Mouse (Mus musculus) spleen, adult 18-20 months (tissue): ENCODE data around the gene 9930021J03Rik.
A peak's percentile ranks its signal among the peaks of the same experiment; 100 is the strongest.

Experiments used
- DNase-seq, 2 experiments: peaks; one replicate each; pipeline ENCODE4 v3.0.0; 2022; ENCODE audit warnings: mixed read lengths in 2 of 2

9930021J03Rik gene

DNA sequence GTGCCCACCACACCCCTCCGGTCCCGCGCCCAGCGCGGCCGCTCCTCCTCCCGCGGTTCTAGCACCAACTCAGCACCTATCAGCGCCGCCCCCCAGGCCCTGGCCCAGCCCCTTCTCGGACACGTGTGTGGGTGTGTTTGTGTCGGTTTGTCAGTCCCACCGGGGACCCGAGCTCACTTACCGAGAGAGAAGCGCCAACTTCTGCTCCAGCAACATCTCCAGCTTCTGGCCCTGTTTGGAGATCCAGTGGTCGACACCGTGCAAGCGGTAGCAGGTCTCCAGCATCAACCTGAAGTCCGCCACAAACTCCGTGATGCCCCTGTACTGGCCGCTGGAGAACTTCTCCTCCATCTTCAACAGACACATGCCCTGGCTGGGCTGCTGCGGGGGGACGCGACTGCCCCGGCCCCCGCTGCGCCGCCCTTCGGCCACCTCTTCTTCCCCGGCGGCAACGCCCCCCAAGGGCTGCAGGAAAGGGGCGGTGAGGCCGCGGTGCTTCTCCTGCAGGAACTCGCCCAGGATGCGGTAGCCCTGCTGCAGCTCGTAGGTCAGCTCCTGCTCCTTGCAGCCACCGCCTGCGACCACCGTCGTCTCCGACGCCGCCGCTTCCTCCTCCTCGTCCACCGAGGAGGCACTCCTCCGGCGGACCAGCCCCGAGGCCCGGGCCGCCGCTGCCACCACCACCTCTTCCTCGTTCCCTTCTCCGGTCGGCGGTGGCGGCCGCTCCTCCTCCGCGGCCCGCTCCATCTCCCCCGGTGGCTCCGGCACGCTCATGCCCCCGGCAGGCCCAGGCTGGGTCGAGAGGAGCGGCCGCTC is 480 bp downstream of the 9930021J03Rik start:
- DNase-seq: peak; percentile 64 to 71

DNA sequence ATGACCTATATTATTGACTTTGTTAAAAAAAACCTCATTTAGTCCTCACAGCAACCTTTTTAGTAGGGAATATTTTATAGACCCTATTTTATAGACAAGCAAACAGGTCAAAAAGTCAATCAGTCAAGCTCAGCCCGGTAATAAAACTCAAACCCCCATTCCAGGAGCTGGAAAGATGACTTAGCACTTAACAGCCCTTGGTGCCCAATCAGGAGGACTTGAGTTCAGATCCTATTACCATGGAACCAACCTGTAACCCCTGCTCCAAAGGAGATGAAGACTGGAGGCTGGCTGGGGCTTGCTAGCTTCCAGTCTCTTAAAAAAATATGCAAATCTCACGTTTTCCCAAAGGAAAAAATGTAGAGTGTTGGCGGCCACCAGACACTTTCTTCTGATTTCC is 1.8 kb downstream of the 9930021J03Rik start:
- DNase-seq: no peak

DNA sequence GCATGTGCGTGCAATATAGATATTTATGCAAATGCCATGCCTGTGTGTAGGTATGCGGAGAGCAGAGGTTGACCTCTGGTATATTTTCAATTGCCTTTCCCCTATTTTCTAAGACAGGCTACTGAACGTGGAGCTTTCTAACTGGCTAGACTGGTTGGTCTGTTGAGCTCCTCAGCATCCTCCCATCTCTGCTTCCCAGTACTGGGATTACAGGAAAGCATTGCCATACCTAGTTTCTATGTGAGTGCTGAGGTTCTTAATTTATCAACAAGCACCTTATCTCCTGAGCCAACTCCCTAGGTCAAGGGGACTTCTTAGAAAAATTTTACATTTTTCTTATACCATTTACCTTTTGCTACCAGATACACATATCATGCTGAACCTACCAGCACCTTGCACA is 8.4 kb downstream of the 9930021J03Rik start:
- no peak for DNase-seq

DNA sequence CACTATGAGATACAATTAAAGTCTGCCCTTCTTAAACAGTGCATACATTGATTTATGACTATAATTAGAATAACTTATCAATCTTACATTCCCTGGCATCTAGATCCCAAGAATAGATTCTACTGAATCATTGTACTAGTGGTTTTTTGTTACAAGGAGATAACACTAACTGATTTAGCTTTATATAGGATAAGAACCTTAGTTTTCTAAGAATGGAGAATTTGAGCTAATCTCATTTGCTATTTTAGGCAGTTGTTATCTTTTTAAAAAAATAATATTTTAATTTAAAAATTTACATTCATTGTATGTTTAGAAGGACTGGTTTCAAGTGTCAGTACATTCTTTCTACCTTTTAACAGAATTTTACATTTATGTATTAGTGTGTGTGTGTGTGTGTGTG is 17.8 kb downstream of the 9930021J03Rik start:
- DNase-seq: no peak

DNA sequence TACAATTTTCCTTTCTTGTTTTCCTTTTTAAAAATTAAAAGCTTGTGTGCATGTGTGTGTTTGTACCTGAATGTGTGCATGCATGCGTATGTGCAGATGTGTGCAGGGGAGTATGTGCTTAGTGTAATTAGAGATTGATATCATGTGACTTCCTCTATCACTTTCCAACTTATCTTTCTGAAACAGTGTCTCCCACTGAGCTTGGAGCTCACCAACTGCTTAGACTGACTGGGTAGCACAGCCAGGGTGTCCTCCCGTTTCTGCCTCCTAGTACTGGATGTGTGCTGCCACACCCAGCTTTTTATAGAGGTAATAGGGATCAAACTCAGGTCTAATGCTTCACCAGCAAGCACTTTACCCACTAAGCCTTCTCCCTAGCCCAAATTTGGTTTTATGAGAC is 22.9 kb downstream of the 9930021J03Rik start:
- no peak for DNase-seq

DNA sequence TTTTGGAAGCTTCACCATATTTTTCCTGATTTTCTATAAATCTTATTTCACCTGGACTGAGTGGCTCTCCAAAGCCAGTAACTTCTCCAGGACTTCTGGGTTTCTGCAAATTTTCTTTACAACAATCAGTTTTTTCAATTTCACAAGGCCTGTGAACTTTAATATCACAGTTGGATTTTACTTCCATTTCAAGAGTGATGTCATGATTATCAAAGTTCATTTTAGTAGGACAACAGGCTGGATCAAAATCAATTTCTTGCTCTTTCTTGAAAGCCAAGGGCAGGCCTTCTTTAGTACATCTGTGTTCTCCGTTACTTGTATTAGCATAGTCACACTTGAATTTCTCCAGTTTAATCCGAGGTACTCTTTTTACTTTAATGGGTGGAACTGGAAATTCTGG is 51.9 kb downstream of the 9930021J03Rik start:
- DNase-seq: no peak

DNA sequence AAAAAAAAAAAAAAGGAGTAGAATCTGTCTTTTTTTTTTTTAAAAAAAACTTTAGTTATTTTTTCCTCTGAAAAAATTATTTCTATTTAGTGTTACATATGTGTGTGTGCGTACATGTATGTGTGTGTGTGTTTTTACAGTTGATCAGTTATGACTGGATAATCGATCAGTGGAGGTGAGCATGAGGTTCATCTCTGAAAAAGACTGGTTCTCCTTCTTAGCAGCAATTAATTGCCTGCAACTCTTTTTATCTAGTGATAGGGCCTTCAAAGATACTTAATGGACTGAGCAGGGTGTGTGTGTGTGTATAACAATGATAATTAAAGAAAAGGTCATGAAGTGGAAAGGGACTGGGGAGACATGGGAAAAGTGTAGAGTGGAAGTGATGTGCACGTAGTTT is 54.8 kb downstream of the 9930021J03Rik start:
- DNase-seq: no peak

DNA sequence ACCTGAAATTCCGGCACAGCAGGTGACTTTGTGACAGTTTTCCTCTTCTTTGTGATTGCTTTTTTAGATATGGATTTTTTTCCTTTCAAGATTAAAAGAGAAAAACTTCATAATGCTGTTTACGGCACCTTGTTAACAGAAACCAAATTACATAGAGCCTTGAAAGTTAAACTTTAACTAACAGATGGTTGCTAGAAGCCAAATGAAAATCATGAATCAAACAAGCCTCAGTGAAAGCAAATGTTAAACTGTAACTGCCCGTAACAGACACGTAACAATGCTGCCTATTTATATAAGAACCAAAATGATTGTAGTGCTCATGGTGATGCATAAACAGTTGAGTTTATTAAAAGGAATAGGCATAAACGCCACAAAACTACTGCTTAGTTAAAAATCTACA is 62.3 kb downstream of the 9930021J03Rik start:
- DNase-seq: no peak

DNA sequence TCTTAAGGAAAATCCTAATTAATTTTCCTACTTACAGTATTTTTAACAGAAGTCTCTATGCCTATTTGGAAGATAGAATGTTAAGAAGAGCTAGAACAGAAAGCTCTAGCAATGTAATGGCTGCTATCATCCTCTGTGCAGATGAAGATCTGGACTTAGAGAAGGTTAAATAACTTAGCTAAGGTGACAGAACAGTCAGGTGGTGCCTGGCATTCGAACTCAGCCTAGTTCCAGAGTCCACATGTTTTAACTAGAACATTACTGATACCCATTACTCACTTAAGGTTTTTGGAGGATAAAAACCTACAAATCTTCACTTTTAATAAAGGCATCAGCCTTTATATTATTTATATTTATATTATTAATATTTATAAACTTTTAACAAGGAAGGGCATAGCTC is 65.1 kb downstream of the 9930021J03Rik start:
- DNase-seq: no peak

DNA sequence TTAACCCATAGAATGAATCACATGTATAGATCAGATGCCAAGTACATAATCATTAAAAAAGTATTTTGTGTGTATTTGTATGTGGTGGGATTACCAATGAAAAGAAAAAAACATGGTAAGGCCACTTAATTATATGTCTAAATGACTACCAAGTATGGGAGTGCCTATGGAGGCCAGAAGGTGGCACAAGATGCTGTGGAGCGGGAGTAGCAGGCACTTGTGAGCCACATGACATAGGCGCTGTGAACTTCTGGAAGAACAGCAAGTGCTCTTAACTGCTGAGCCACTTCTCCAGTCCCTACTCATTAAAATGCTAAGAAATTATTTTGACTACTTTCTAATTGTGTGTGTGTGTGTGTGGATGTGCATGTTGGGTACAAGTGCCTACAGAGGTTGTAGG is 66.2 kb downstream of the 9930021J03Rik start:
- DNase-seq: no peak

DNA sequence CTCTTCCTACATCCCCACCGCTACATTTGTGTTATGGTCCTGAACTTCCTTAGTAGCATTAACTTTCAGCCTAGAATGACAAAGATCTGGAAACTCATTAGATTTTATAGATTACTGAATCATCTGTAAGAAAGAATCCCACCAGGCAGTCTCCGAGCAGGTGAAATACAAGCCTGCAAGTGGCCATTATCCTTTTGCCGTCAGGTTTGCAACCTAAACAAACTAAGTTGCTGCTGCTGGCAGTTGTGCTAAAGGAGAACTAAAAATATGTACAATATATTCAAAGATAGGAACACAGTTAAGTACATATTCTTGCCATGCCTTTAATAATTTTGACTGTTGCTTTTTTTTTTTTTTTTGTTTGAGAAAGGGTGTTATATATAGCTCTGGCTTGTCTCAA is 70.4 kb downstream of the 9930021J03Rik start:
- DNase-seq: no peak

DNA sequence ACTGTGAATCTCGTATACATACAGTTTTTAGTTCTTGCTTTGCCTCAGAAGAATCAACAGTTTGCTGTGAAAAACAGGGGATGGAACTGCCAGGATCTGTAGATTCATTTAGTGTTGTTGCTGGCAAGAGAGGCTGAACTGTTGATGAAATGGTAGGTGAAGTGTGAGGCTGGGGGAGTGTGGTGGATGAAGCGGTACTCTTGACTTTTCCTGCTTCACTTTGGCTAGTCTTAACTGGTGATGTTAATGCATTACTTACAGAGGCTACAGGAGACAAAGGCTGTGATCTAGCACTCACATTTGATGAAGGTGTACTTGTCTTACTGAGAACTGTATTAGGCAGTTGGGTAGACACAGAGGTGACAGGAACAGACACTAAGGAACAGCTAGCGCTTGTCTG is 87.3 kb downstream of the 9930021J03Rik start:
- no peak for DNase-seq

DNA sequence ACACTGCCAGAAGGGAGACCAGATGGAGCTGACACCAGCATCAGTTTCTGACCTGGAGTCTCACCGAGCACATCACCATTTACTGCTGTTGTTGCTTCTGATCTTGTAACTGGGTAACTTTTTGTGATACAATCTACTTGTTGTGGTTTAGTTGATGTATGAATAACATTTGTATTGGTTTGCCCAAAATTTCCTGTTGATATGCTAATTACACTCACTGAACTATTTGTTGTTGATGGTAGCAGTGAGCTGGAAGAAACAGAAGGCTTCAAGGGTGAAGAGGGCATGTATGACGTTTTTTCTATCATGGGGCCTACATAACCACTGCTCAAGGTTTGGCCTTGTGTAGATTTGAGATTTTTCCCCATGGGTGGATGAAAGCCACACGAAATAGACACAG is 87.9 kb downstream of the 9930021J03Rik start:
- no peak for DNase-seq

DNA sequence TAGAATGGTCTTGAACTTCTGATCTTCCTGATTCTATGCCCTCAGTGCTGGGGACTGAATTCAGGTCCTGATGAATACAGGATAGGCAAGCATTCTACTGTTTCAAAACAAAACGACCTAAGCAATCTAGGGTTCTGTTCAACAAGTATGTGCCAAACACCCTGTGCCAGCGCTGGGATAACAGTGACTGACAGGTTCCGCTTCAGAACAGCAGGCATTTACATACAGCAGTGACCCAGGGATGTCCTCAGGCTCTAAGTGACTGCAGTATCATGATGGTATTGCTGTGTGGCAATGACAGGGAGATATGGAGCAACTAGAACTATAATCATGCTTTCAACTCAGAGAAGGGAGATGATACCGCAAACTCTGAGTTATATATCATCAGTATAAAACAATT is 92.3 kb downstream of the 9930021J03Rik start:
- no peak for DNase-seq

DNA sequence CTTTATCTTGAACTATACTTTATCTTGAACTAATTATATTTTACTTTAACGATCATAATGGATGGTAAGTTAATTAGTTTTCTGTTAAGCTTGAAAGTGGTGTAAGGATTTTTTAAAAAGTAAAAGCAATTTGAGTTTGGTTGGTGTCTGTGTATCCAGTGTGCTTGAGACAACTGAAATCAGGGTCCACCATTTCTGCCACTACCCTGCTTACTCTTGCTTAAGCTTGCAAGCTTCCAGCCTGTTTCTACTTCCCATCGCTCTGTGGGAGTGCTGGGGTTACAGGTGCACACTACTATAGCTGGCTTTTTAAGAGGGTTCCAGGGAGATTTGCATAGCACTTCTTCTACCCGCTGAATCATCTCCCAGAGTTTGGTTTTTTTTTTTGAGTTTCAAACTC is 96.3 kb downstream of the 9930021J03Rik start:
- DNase-seq: no peak

DNA sequence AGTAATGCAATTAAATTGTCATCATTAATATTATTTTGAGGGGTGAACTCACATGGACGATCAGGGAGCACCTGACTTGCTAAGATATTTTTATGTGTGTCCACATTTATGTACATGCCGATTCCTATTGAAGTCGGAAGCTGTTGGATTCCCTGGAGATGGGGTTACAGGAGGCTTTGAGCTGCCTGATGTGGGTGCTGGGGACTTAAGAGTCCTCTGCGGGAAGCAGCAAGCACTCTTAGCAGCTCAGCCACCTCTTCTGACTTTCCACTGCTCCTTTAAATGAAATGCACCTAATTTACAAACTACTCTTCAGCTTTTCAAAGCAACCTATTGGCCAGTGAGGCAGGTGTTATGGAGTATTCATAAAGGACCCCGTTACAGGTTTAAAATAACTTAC is 97.3 kb downstream of the 9930021J03Rik start:
- DNase-seq: no peak

DNA sequence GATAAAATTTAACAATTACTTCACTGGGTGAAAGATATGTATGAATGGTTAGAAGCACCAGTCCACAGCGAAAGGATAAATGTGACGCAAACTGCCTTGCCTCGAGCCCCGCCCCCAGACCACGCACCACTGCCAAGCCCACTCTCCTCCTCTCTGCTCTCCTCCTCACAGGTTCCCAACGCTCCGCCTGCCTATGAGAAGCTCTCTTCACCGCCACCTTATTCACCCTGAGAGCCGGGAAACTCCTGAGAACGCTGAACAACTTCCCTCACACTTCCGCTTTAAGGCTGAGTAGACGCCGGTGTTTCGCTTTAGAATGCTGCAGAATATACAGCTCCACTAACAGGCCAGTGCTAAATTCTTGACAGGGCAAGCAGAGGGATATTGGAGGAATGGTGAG is 97.8 kb downstream of the 9930021J03Rik start:
- DNase-seq: peak in 1 of 2 experiments; percentile 14

DNA sequence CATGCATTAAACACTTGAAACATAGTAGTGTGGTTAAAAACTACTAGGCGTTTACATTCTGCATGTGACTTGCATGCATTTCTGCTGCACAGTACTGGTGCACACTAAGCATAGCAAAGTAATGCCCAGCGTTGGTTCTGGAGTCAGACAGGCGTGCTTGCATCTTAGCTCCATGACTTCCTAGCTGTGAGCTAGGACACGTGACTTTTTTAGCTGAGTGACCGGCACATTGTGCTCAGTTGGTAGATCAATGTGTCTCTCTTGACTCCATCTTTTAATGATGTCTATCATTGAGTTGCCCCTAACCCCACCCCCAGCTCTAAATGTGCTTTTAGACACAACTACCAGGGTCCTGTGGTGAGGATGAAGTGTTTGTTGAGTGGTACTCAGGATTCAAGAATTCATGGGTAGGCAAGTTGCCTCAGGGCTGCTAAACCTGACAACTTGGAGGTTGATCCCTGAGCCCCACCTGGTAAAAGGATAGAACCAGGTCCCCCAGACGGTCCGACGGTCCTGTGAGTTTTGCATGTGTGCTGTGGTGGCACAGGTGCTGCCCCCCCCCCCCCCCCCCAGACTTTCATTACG is 98.4 kb downstream of the 9930021J03Rik start:
- no peak for DNase-seq

DNA sequence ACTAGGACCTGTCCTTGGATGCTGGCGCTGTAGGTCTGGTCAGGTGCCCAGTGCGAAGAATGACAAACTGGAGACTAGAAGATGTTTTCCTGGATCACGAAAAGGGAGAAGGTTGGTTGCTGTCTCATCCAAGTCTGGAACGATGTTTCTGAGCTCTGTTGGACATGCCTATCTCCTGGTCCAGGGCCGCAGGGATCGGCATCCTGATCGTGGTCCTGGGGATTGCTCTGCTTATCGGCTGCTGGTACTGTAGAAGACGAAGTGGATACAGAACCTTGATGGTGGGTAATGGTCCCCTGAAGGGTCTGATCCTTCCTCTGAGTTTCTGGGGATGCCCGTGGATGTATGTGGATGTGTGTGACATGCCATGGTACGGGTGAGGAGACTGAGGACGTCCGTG is 101.4 kb downstream of the 9930021J03Rik start:
- DNase-seq: no peak

DNA sequence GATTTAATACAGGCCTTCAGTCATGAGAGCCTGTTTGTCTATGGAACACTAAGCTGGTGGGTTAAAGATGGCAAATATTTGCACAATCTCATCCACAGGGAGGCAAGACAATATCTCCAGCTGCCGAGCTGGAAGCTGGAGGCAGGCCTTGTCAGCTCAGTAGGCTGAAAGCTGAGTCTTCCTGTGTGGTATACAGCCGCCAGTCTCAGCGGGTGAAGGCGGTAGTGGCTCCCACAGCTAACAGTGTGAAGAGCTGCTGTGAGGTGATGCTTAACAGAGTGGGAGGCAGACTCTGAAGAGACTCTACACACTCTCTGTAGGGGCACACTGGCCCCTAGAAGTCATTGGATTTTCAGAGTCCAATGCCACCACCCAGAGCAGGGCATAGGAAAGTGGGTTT is 104.1 kb downstream of the 9930021J03Rik start:
- no peak for DNase-seq

DNA sequence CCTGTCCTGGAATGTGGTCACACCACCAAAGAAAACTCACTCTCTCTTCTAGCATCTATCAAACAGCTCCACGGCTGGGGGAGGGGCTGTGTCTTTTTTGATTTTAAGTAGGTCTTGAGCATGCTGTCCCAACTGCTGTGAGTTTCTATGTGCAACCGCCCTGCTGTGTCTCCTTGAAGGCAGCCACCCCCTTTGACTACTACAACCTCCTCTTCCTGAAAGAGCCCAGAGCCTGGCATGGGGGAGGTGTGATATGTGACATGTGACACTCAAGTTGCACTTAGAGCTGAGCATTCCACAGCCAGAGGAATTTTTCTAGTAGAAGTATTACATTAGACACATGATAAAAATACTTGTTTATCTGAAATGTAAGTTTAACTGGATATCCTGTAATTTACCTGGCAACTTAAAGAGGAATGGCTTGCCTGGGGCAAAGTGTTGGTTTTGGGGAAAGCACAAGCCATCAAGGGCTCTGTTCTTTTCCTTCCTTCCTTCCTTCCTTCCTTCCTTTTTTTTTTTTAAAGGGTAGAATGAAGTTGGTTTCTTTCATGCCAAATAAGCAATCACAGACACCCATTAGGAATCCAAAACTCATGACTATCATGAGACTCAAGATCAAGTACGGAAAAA is 108.4 kb downstream of the 9930021J03Rik start, which contains the start of gene Mlana:
Gene Mlana (plus strand): TSS at position 580 of the 630 bp plus-strand sequence.
- no peak for DNase-seq

DNA sequence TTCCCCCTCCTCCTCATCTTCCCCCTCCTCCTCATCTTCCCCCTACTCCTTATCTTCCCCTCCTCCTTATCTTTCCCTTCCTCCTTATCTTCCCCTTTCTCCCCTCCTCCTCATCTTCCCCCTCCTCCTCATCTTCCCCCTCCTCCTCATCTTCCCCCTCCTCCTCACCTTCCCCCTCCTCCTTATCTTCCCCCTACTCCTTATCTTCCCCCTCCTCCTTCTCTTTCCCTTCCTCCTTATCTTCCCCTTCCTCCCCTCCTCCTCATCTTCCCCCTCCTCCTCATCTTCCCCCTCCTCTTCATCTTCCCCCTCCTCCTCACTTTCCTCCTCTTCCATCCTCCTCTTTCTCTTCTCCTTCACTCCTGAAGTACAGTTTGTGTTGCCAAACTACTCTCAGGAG is 108.9 kb downstream of the 9930021J03Rik start:
- no peak for DNase-seq

DNA sequence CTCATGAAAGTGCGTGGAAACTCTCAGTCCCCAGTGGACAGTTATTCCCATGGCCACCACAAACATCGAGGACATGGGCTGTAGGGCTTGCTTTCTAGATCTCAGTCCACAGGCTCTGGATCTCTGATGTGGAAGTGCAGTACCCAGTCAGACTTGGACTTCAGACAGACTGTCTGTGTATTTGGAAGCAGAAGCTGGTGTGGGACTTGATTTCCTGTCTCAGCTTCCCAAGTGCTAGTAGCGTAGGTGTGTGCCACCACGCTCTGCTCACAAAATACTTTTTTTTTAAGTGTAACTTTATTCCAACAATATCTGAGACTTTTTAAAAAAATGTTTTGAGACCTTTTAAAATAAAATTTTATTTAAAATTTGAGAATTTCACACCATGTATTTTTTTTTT is 109.5 kb downstream of the 9930021J03Rik start:
- no peak for DNase-seq

DNA sequence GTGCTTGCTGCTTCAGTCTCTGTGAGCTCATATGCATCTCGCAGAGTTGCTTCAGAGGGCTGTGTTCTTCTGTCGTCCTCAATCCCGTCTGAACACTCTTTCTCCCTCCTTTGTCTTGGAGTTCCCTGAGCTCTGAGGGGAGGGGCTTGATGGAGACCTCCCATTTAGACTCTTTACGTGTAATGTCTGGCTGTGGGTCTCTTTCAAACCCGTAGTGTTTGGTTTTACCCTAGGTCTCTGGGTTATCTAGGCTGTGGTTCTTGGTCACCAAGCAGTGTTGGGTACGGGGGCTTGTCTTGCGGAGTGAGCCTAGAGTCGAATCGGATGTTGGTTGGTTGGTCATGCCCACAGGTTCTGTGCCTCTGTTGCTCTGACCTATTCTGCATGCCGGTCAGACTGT is 110.7 kb downstream of the 9930021J03Rik start:
- no peak for DNase-seq
